Mouse (Mus musculus) kidney, postnatal 36 days (tissue): ENCODE data around the gene Osbpl8.
"Not testable (repeated sequence)": the region's sequence is repeated elsewhere in the genome, so short reads cannot be mapped to it uniquely, and the experiment has no call there.

Experiments used
- DNase-seq, 2 experiments: peaks; one replicate each; pipeline ENCODE4 v3.0.0; 2021 to 2022; ENCODE audit warnings: mixed read lengths in 2 of 2

The Osbpl8 gene

GRCm38 (mm10) chr10:111189022-111189555, 24.5 kb downstream of the Osbpl8 start:
- DNase-seq: peak; percentile 79 to 85

- DNase-seq: no peak
Observed at GRCm38 (mm10) chr10:111190110-111190795, 25.7 kb downstream of the Osbpl8 start.

- no peak for DNase-seq
Observed at GRCm38 (mm10) chr10:111193536-111193935, 29.0 kb downstream of the Osbpl8 start.

- no peak for DNase-seq
Observed at GRCm38 (mm10) chr10:111196191-111196590, 31.6 kb downstream of the Osbpl8 start.

GRCm38 (mm10) chr10:111198705-111199104, 34.2 kb downstream of the Osbpl8 start:
- DNase-seq: not testable (repeated sequence)

GRCm38 (mm10) chr10:111201120-111201519, 36.6 kb downstream of the Osbpl8 start:
- DNase-seq: no peak

GRCm38 (mm10) chr10:111201666-111202065, 37.1 kb downstream of the Osbpl8 start:
- DNase-seq: peak in 1 of 2 experiments; percentile 59

GRCm38 (mm10) chr10:111204089-111204488, 39.5 kb downstream of the Osbpl8 start:
- DNase-seq: no peak

- DNase-seq: no peak
Observed at GRCm38 (mm10) chr10:111205421-111205820, 40.9 kb downstream of the Osbpl8 start.

- DNase-seq: no peak
Observed at GRCm38 (mm10) chr10:111207386-111207785, 42.8 kb downstream of the Osbpl8 start.

GRCm38 (mm10) chr10:111214084-111214483, 49.5 kb downstream of the Osbpl8 start:
- no peak for DNase-seq

GRCm38 (mm10) chr10:111214696-111215095, 50.1 kb downstream of the Osbpl8 start:
- no peak for DNase-seq

- DNase-seq: no peak
Observed at GRCm38 (mm10) chr10:111215572-111215971, 51.0 kb downstream of the Osbpl8 start.

GRCm38 (mm10) chr10:111216111-111216510, 51.6 kb downstream of the Osbpl8 start:
- no peak for DNase-seq

- DNase-seq: no peak
Observed at GRCm38 (mm10) chr10:111222535-111222934, 58.0 kb downstream of the Osbpl8 start.

GRCm38 (mm10) chr10:111223218-111223830, 58.8 kb downstream of the Osbpl8 start:
- DNase-seq: peak in 1 of 2 experiments; percentile 43

GRCm38 (mm10) chr10:111224696-111225095, 60.1 kb downstream of the Osbpl8 start:
- no peak for DNase-seq

GRCm38 (mm10) chr10:111226508-111226907, 62.0 kb downstream of the Osbpl8 start:
- DNase-seq: peak; percentile 89 to 96

GRCm38 (mm10) chr10:111232237-111232636, 67.7 kb downstream of the Osbpl8 start:
- DNase-seq: not testable (repeated sequence)

- DNase-seq: no peak
Observed at GRCm38 (mm10) chr10:111233476-111234130, 69.1 kb downstream of the Osbpl8 start.

GRCm38 (mm10) chr10:111234450-111235288, 70.1 kb downstream of the Osbpl8 start:
- DNase-seq: no peak

- DNase-seq: no peak
Observed at GRCm38 (mm10) chr10:111235289-111235570, 70.7 kb downstream of the Osbpl8 start.

- DNase-seq: no peak
Observed at GRCm38 (mm10) chr10:111237434-111237833, 72.9 kb downstream of the Osbpl8 start.
